Mouse (Mus musculus) mesoderm, embryonic 11.5 days (tissue): ENCODE data around the gene Dab1.

Source experiments
- DNase-seq: peaks from one replicate; pipeline ENCODE4 v3.0.0-alpha.2; 2012; ENCODE audit warnings: low read depth, low spot score

The Dab1 gene

DNA sequence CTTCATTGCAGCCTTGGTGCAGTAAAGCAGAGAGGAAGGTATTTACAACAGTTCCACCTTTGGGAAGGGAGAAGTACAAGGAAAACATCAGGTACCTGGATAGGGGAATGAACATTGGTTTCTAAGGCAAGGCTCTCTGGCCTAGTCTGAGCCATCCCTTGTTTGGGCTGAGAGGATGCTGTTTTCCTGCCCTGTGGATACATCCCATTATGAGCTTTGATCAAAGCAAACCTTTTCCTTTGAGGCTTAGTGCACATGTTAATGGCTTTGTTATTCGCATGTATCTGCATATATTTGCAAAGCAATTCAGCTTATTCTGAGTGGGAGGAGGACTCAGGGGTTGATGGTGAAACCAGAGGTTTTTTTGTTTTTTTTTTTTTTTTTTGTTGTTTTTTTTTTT is 185.3 kb downstream of the Dab1 start:
- no peak for DNase-seq

DNA sequence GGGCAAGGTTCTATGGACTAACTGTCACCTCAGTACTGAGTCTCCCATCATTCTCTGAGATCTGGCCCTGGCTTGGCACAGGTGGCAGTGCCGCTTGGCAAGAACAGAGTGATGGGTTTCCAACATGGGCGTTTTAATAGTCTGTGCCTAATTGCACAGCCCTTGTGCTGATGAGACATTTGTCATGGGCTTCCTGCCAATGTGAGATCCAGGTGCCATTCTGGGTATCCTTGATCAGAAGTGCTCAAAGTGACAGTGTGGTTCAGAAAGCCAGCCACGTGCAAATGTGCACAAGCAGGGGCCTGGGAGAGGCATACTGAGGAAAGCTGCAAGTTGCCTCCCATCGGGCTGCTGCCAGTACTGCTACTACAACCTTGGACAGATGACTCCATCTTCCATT is 203.5 kb downstream of the Dab1 start:
- DNase-seq, result no peak

DNA sequence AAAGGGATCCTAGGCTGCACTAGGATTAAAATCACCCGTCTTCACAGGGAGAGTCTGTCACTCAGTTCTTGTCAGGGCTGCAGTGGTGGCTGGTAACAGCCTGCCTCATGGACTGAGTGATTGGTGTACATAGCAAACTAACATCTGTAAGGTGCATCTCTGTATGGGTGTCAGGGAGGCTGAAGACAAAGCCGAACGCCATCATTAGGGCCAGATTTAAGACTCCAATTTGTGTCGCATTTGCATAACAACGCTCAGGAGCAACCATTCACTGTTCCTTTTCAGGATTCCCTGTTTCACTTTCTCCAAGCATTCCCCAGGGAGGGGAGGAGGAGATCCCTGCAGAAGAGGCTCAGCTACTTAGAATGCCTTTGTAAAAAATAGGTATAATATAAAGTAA is 219.2 kb downstream of the Dab1 start:
- DNase-seq, result peak; percentile 34

DNA sequence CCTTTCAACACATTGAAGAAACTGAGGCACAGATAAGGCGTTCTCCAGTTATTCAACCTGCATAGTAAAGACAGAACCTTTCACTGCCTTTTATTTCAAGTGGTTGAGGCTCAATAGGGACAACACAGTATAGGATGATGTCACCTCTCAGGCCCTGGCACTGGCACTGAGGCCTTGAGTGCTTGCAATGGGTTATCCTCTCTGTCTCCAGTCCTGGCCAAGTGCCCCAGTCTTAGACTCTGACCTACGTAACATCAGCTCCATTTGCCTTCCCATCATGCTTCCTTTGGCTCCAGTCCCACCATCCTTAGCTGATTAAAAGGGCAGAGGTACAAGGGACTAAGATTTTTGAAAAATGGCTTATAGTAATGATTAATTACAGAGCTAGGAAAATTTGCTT is 220.4 kb downstream of the Dab1 start:
- DNase-seq, result no peak

DNA sequence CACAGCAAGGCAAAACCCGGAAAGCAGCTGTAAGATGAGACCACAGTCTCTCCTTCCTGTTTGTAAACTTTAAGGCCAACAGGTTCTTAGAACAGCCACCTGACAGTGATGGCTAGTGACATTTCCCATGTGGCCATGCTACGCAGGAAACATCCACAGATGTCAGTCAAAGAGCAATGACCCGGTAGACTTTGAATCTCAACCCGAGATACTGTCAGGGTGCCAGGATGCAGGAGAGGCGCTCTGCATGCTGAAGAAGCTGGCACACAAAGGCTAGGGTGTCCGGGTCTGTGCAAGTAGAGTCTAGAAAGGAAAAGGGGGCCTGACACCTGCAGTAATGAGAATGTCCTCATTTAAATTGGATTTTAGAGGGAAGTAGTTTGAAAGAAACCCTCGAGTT is 222.0 kb downstream of the Dab1 start:
- DNase-seq, result no peak

DNA sequence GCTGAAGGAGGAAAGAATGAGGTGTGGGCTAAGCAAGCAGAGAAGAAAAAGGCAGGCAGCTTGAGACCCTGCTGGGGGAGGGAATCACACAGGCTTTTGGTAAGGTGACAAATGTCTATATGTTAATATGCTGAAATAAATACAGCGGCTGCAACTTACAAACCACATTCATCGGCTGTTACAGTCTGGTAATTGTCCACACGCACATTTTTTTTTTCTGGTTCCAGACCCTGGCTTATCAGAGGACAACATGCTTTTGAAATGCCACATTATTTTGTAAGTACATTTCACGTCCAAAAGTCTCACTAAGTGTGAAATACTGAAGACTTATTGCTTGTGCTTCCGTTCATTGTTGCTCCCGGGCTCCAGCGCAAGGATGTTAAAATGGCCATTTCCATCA is 225.5 kb downstream of the Dab1 start:
- no peak for DNase-seq

DNA sequence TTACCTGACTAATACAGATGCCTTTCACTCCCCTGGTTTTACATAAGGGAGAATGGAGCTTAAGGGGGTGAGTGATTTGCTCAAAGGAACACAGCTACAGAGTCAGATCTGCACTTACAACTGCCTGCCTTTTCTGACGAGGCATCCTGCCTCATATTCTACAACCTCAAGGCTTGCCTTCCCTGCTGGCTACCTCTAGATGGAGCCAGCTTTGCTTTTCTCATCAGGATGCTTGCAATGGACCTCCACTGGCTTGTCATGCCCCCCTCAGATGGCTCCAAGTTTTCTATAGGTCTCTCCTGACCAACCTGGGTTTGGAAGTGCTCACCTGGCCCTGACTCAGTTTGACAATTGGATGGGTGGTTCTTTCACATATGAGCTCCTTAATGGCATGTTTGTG is 238.0 kb downstream of the Dab1 start:
- DNase-seq, result no peak

DNA sequence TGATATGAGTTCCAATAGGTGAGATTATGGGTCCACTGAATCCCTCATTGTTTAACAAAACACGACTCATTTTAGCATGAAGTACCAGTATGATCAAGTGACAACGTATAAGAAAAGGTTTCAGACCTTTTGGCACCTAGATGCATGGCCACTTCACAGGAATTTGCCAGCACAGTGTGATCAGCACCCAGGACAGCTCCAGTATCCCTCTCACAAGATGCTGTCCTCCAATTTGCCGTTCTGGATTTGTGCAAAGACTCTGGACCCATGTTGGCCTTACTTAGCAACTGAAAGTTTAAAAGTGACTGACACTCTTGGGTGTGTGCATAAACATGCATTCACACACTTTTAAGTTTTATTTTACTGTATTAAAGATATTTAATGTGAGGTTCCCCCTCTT is 256.4 kb downstream of the Dab1 start:
- peak; percentile 74 for DNase-seq

DNA sequence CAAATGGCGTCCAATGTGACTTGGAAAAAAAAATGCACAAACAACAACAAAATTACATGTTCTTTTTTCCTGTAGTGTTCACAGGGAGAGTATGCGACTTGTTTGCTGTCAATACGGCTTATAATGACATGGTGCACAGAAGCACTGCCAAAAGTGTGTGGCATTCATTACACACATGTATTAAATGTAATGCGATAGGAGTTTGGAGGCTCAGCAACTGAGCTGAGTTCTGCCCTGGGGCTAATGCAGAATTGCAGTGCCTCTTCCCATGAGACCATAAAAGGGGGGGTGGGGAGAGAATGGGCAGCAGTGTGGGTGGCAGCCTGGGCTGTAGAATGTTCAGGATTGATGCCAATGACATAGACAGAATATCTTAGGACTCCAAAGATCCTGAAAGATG is 259.7 kb downstream of the Dab1 start:
- DNase-seq, result peak; percentile 27

DNA sequence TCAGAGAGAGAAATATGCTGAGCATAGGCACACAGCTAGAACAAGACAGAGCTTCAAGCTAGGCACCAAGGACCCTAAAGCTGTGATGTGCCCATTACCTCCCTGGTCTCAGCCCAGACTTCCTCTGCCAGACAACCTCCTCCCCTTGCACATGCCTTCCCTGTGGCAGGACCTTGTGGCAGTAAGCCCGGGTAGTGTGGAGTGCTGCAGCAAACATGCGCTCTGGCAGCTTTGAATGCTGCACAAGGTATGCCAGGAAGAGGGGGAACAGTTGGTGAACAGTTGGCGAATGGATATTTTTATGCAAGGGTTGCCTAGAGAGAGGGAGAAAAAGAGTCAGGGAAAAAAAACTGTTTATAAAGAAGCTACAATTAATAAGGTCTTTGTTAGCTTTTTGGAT is 262.5 kb downstream of the Dab1 start:
- no peak for DNase-seq

DNA sequence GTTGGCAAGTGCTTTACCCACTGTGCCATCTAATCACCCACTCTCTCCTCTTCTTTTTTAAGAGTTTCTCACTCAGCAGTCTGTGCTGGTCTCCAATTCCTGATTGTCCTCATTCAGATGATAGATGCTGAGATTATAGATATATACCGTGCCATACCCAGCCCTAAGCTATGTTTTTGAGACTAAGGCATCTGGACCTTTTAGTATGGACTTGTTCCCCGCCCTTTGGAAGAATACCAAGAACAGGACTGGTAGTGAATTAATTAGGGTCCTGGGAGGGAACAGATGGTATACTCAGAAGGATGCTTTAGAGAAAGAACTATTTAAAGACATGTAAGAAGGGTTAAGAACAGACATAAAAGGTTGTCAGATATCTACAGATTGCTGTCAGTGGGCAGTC is 268.9 kb downstream of the Dab1 start:
- no peak for DNase-seq

DNA sequence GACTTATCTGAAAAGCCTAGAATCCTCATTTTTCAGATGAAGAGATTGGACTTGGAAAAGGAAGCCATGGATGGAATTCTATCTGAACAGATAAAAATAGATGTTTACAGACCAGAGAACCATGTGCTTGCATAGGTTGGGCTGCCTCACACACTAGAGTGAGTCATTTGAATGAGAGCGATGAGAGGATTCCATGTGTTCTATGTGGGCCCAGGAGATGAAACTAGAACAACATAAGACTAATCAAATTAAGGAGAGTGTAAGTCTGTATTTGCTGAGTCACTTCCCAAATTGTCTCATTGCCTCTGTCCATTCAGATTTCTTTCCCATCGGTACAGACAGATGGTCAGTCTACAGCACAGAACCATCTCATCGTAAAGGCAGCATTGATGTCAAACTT is 270.0 kb downstream of the Dab1 start:
- DNase-seq, result no peak

DNA sequence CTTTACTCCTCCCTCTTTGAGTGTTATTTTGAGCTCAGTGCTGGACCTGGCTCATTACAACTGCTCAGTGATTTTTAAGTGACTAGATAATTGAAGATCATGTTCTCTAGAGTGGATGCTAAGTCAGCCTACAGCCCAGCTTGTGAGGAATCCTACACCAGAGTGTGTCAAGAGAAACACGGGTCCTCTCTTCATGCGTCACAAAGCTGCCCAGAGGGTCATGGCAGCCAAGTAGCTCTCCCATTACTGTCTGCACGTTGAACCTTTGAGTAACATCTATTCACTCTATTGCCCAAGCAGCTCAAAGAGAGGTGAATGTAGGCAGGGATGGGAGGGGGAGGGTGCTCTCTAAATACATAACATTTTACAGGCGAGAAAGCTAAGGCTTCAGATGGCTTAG is 277.6 kb downstream of the Dab1 start:
- no peak for DNase-seq

DNA sequence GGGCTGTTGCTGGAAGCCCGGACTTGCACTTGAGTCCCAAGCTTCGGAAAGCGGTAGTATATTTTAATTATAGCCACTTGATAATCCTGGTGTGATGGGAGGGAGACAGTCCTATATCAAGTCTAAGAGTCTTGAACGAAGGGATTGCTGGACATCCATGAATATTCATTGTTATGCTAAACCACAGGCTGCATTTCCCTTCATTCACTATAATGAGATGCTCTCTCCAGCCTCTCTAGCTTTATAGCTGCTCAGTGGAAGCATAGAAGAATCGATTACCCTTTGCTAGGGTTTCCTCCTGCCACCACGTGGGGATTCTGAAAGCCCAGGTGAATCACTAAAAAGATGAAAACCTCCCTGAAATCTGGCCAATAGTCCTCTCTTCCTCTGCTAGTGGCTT is 278.5 kb downstream of the Dab1 start:
- no peak for DNase-seq

DNA sequence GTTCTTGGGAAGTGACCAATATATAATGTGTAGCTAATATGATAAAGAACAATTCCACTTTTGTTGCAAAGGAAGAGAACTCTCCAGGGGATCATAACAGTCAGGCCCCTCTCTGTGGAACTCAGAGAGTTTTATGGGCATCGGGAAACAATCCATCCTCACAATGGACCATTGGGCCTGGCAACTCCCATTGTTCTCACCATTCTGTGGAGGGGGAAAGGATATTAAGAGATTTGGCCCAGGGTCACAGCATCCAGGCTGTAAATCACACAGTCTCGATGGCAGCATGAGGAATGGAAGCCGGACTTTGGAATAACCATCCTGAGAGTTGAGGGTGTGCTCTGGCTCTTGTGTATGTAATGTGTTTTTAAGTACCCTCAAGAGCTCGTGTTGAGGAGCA is 292.3 kb downstream of the Dab1 start:
- peak; percentile 70 for DNase-seq

DNA sequence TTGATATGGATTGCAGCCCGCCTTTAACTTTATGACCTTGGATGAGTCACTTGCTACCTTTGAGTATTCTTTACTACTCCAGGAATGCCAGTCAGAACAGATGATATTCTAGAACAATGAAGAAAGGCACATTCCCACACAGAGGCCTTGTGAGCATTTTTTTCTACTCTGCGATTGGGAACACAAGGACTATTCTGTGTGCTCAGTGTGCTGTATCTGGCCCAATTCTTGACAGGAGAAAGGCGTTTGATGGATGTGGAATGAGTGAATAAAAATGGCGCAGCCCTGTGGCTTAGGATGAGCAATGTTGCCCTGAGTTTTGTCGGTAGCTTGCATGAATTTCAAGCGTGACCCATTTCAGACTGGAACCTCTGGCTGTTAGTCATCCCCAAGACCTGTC is 292.9 kb downstream of the Dab1 start:
- no peak for DNase-seq

DNA sequence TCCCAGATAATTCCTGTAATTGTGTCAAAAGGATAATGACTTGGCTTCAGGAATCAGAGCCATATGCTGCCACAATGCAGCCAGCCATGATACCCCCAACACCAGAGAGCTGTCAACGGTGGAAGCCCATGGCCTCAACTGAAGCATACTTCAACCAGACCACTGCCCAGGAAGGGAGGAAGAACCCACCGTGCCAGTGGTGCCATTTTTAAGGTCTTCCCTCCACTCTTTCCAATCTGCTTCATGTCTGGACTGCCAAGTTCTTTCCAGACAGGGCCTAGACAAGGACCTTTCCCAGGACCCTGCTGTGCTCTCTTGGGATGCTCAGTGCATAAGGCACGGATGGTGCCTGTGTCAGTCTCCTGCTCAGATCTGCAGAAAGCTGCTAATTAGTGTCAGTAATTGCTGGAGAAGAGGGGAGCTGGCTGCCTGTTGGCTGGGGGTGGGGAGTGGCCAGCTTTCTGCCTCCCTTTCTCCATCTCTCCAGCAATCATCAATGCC is 303.3 kb downstream of the Dab1 start:
- DNase-seq, result no peak

DNA sequence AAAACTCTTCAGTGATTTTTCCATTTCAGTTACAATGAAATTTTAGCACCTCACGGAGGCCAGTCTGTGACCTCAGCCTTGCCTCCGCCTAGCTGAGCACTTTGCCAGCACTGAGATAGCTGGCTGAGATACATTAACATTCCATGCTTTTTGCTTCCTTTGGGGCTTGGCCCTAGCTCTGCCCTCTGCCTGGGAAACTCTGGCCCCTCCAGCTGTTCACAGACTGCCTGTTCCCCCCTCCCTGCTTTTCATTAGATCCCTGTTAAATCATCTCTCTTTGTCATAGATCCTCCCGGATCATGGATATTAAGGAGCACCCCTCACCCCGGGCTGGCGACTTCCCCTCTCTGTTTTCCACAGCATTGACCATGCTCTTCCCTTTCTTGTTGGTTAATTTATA is 307.5 kb downstream of the Dab1 start:
- no peak for DNase-seq

DNA sequence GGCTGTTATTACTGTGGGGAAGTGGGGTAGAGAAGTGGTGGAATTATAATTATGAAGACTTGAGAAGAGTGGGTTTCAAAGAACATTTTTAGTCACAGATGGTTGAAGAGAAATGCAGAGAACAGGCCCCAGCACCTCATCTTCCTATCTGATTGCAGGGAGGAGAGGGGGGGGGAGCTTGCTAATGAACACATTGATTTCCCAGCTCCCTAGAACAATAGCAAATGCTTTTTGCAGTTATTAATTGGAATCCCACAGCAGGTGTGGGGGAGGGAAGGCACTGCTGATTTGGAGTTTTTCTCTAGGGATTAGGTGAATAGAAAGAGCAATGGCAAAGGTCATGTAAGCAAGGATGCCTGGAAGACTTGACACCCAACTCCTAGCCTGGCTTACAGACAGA is 310.5 kb downstream of the Dab1 start:
- DNase-seq, result no peak

DNA sequence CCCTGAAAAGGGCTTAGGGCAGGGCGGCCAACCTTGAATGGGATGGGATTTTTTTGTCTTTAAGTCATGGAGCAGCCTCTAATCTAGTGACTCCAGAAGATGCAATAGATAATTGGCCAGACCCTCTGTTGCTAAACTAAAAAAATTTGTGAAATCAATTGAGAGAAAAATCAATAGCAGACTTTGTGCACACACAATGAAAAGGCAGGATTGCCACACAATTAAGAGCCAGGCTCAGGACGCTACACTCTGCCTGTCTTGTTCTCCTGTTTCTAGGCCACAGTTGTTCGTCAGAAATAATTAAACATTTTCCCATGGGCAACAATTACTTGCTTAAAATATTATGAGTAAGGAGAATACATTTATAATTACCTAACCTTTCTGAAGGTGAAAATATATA is 315.2 kb downstream of the Dab1 start:
- no peak for DNase-seq

DNA sequence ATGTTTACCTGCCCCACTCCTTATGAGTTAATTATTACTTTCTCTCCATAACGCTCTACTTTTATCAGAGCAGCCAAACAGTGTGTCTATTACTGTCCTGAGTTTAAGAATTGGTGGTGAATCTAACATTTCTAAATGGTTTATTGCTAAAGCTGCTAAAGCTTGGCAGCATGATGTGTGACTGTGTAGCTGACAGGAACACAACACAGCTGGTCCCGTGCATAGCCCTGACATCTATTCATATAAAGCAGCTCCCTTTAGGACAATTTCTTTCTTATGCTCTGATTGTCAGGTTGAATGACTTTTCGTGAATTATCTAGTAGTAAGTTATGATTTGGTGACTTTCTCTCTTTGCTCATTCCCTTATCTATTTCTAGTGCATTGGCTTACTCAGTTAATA is 329.1 kb downstream of the Dab1 start:
- DNase-seq, result no peak

DNA sequence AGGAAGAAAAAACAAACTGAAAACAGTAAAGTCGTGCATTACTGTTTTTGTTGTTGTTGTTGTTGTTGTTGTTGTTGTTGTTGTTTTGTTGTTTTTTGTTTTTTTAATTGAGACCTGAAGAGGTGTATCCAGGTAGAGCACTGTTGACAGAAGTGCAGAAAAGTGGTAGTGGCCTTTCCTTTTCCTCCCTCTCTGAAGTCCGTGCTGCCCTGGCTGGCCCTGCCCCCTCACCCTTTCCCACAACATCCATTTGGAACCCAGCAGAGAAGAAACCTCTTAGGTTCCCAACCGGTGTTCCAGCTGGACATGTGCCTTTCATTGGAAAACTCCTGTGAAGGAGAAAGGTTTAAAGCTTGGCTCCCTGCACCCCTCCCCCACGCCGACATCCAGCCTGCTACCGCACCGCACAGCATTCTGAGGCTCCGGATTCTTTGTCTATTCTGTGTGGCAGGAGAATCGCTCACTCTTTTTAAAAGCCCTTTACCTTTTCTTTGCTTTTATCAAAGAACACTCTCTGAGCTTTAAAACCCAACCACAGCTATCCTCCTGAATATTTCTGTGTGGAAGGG is 334.6 kb downstream of the Dab1 start:
- DNase-seq, result no peak

DNA sequence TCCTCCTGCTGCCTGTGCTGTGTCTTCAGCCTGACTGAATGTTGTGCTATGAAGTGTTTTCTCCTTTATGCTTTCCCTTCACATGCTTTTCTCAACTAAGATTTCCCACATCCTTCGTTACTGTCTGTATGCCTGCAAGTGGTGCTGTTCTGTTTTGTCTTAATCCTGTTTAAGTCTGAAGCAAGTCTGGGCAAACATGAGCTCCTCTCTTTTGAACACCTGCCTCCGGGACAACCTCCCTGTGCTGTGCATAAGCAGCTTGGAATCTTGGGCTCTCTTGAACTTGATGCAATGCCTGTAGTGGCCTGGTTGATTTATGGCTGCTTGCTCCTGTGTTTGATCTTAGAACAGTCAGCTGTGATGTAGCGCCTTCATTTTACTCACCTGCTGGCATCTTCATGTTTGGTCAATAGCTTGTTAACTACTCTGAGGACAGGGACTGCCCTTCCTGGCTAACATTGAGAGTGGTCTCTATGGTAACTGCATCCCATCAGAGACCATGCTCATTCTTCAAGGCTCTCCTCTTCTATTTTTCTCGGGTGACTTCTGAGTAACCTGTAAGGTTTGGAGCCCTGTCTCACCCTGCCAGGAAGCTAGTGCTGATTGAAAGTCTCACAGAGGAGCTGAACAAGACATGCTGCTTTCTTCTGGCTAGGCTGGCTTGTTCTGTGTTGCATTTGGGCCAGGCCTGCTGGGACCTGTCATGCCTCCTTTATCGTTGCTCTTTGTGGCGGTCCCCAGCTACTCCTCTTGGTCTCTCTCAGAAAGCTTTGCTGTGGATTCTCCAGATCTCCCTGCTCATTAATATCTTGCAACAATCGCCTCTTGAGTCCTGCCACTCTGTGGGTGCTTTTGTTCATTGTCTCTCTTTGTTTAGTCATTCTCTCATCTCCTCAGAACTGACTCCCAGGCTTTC is 342.2 kb downstream of the Dab1 start:
- DNase-seq, result no peak
